Comparison of ENCODE assay signal across 8 mouse cellular contexts in the genomic region with DNA sequence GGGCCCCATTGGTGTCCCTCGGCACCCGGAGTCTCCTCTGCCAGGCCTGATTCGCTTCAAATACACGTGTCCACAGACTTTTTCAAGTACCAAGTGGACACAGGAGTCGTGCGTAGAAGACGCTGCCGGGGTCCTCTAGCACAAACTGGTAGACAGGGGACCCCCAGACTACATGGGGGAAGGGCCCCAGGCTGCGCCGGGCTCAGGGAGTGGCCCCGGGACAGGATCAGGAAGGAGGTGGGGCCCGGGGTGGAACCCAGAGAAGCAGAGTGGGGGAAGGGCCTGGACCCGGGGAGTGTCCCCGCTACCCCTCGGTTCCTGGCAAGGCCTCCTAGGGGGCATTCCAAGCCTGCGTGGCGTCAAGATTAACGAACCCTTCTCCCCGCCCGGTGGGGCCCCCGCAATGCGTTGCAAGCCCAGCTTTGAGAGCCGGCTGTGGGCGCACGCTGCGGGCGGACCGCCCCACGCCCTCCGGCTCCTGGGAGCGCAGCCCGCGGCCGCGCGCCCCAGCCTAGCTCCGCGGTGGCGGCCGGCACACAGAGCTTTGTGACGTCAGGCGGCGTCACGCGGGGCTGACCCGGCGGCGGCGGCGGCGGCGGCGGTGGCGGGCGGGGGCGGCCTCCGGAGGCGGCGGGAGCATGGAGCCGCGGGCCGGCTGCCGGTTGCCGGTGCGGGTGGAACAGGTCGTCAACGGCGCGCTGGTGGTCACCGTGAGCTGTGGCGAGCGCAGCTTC. TPM values are rescaled to one million over a fixed set of nuclear protein-coding genes. Genes with fewer than 3 reads are reported as not detected.
A peak's percentile ranks its signal among the peaks of the same experiment; 100 is the strongest.
DNase-seq lines count a peak whose midpoint lies in the region; ATAC-seq and TF ChIP-seq lines count a peak whose summit lies in the region.

A gene (plus strand): TSS at position 602 of the 734 bp plus-strand sequence.

- in situ Hi-C loops in ES-E14 (cut with MboI; ENCODE audit: low sequenced_read_pairs in 2 of 2, unreplicated experiment in 2 of 2), result no loop called here

- H3K4me2 ChIP-seq in hindbrain, embryonic 13.5 days, result peak within 1 kb of the TSS; percentile 93

- peaks cover 2% of the 10 kb centered on the region; the same call in 1 of the 2 replicates for H3K36me3 ChIP-seq in ES-E14 (ENCODE audit: control insufficient read depth, insufficient read depth, low read length, poor library complexity, severe bottlenecking)
- no peaks in the 10 kb centered on the region for H3K36me3 ChIP-seq in hindbrain, embryonic 13.5 days

- peaks cover 0 to 35% of the 10 kb centered on the region in 2 experiments; a peak in 1 of 4 replicates for H3K4me1 ChIP-seq in ES-E14 (ENCODE audit: control insufficient read depth in 2 of 2, insufficient read depth in 2 of 2, low read length in 2 of 2, poor library complexity in 1 of 2)
- peaks cover 58% of the 10 kb centered on the region for H3K4me1 ChIP-seq in hindbrain, embryonic 13.5 days (replicated peaks)

- no peak within 1 kb of the TSS for H3K27ac ChIP-seq in ES-E14 (ENCODE audit: insufficient read depth, low read depth, low read length, poor library complexity, severe bottlenecking)
- H3K27ac ChIP-seq in hindbrain, embryonic 13.5 days, result peak within 1 kb of the TSS; percentile 73

- peak; percentile 50; the same call in 1 of the 2 replicates for ATAC-seq in hindbrain, embryonic 13.5 days (ENCODE audit: low FRiP score)

- H3K9me3 ChIP-seq in ES-E14 (ENCODE audit: control insufficient read depth, insufficient read depth, low read depth, low read length), result no peaks in the 10 kb centered on the region
- no peaks in the 10 kb centered on the region for H3K9me3 ChIP-seq in hindbrain, embryonic 13.5 days

- H3K4me3 ChIP-seq in ES-E14 (ENCODE audit: insufficient read depth in 1 of 2, low read depth in 1 of 2, low read length in 2 of 2, poor library complexity in 1 of 2, severe bottlenecking in 1 of 2), result peak within 1 kb of the TSS; percentile 79 to 87
- peak within 1 kb of the TSS; percentile 55 for H3K4me3 ChIP-seq in hindbrain, embryonic 13.5 days

- 1% methylated on average over 51 of the region's 72 CpGs for WGBS in hindbrain, embryonic 13.5 days

- no peak for DNase-seq in ES-E14 (ENCODE audit: low read depth, low spot score)
- DNase-seq in cerebellum, adult 8-10 months, result peak; percentile 75
- peak; percentile 69 to 72 for DNase-seq in frontal cortex, postnatal 36 days (ENCODE audit: low spot score in 2 of 2)
- peak; percentile 67 to 75 for DNase-seq in layer of hippocampus, postnatal 36 days
- DNase-seq in lung, postnatal 36 days, result peak; percentile 88
- DNase-seq in retina, embryonic 14.5 days (ENCODE audit: low spot score), result peak; percentile 77
- DNase-seq in thymus, postnatal 36 days, result peak; percentile 70 to 77

- peak within 1 kb of the TSS; percentile 83 for H3K9ac ChIP-seq in ES-E14 (ENCODE audit: insufficient read depth, low read depth, low read length, poor library complexity, severe bottlenecking)
- H3K9ac ChIP-seq in hindbrain, embryonic 13.5 days, result peak within 1 kb of the TSS; percentile 84

- H3K27me3 ChIP-seq in hindbrain, embryonic 13.5 days, result peaks cover 53% of the 10 kb centered on the region

TF ChIP-seq in ES-E14, 5 proteins besides CTCF, POLR2A, EP300 and RAD21:
- TF ChIP-seq MAFK (IDR thresholded peaks at IDR 0.05; ENCODE audit: insufficient read depth, low read depth, low read length) (no peak), ZC3H11A (IDR thresholded peaks at IDR 0.05; ENCODE audit: borderline replicate concordance, low read depth, low read length) (no peak), ZNF384 (IDR thresholded peaks at IDR 0.05; ENCODE audit: low read depth, low read length) (no peak), HCFC1 (IDR thresholded peaks at IDR 0.05; ENCODE audit: borderline replicate concordance, insufficient read depth, low read length) (no peak), CHD2 (IDR thresholded peaks at IDR 0.05; ENCODE audit: low read depth, low read length) (no peak)

RNA-seq across cellular contexts. Expression of the gene that starts here (rescaled TPM):
- total RNA-seq in ES-E14 (2012; rRNA removed), result 7.1 and 7.5 TPM in 2 replicates
- 4.5 and 4.9 TPM in 2 replicates for polyA plus RNA-seq in hindbrain, embryonic 13.5 days (2015; fragmentation: Nextera tagmentation; extraction: Ambion mirVana)
- total RNA-seq in layer of hippocampus, postnatal 36 days (2021), result 10 to 100 TPM; 30.0 to 31.6 TPM
